Mouse (Mus musculus) neutrophil, adult 5-6 weeks (primary cell): ENCODE measurements around the gene Mef2d. TPM values are rescaled to one million over a fixed set of nuclear protein-coding genes. Genes with fewer than 3 reads are reported as not detected.
"Not testable (repeated sequence)": the region's sequence is repeated elsewhere in the genome, so short reads cannot be mapped to it uniquely, and the experiment has no call there.

Source experiments
- ATAC-seq: fragments of 151-379, 151-347 bp; 2 replicates; pipeline ENCODE4 v1.8.0; 2017; ENCODE audit warnings: mild to moderate bottlenecking, moderate TSS enrichment; ENCODE audit not compliant: insufficient number of reproducible peaks, poor library complexity, low FRiP score, severe bottlenecking; ENCODE audit errors: extremely low read depth
- total RNA-seq: library from RNA; stranded (forward); fragments of 200-1000 nt; gene quantifications from 2 replicates; pipeline ENCODE4 v1.2.3, GENCODE M21; 2017

Mef2d gene
- total RNA-seq, 1 experiment from 2014 or later, result 162 TPM

- ATAC-seq, result no peak
These were observed 23.9 kb downstream of the Mef2d start for GRCm38 (mm10) chr3:88166056-88166455.

GRCm38 (mm10) chr3:88170361-88170760 lies 28.2 kb downstream of the Mef2d start:
- ATAC-seq, result no peak

- no peak for ATAC-seq
These were observed 30.3 kb downstream of the Mef2d start for GRCm38 (mm10) chr3:88172440-88172839.

GRCm38 (mm10) chr3:88173375-88173774 lies 31.2 kb downstream of the Mef2d start:
- ATAC-seq, result no peak

- ATAC-seq, result no peak
These were observed 32.7 kb downstream of the Mef2d start for GRCm38 (mm10) chr3:88174894-88175293.

- ATAC-seq, result no peak
These were observed 34.9 kb downstream of the Mef2d start for GRCm38 (mm10) chr3:88177106-88177505.

GRCm38 (mm10) chr3:88177562-88178345 lies 35.6 kb downstream of the Mef2d start:
- peak; percentile 97 for ATAC-seq

GRCm38 (mm10) chr3:88178346-88178733 lies 36.2 kb downstream of the Mef2d start:
- ATAC-seq, result not testable (repeated sequence)

- ATAC-seq, result no peak
These were observed 36.8 kb downstream of the Mef2d start for GRCm38 (mm10) chr3:88178986-88179385.

GRCm38 (mm10) chr3:88181374-88181773 lies 39.2 kb downstream of the Mef2d start:
- no peak for ATAC-seq

GRCm38 (mm10) chr3:88186424-88186823 lies 44.3 kb downstream of the Mef2d start:
- no peak for ATAC-seq

- ATAC-seq, result peak; percentile 40; the same call in 1 of the 2 replicates
These were observed 49.0 kb downstream of the Mef2d start for GRCm38 (mm10) chr3:88191146-88191545.

GRCm38 (mm10) chr3:88191820-88192616 lies 49.8 kb downstream of the Mef2d start:
- ATAC-seq, result 0 out of 2 replicates have a peak, but pooled peaks have one; percentile 18

- no peak for ATAC-seq
These were observed 55.8 kb downstream of the Mef2d start for GRCm38 (mm10) chr3:88197741-88198504.

- no peak for ATAC-seq
These were observed 56.4 kb downstream of the Mef2d start for GRCm38 (mm10) chr3:88198505-88199020.

- no peak for ATAC-seq
These were observed 57.5 kb downstream of the Mef2d start for GRCm38 (mm10) chr3:88199541-88200110.

- no peak for ATAC-seq
These were observed 58.2 kb downstream of the Mef2d start for GRCm38 (mm10) chr3:88200161-88200971.

GRCm38 (mm10) chr3:88200972-88201330 lies 58.8 kb downstream of the Mef2d start:
- ATAC-seq, result no peak
